Mouse (Mus musculus): ENCODE data around the gene Setmar. TPM values are rescaled to one million over a fixed set of nuclear protein-coding genes. Genes with fewer than 3 reads are reported as not detected.
A peak's percentile ranks its signal among the peaks of the same experiment; 100 is the strongest.
"Not testable (repeated sequence)": the region's sequence is repeated elsewhere in the genome, so short reads cannot be mapped to it uniquely, and the experiment has no call there.

Gene Setmar
- 6.4 and 8.0 TPM in 2 replicates for polyA plus RNA-seq (2015; fragmentation: Nextera tagmentation; extraction: Ambion mirVana)

- ATAC-seq, result peak; percentile 97
- peak within 1 kb of the TSS; percentile 80 for H3K27ac ChIP-seq
- under 1% methylated on average over 24 of the region's 24 CpGs for WGBS
Observed at GRCm38 (mm10) chr6:108064918-108065526, at the start of gene Setmar. Gene Setmar (plus strand): TSS chr6:108065045.

GRCm38 (mm10) chr6:108021646-108022045, 43.2 kb upstream of the Setmar start:
- WGBS, result 95% methylated on average over 5 of the region's 5 CpGs
- Histone ChIP-seq H3K27ac (no peak overlapping the region), H3K4me1 (no peaks in the 10 kb centered on the region), H3K27me3 (no peaks in the 10 kb centered on the region), H3K4me2 (no peak overlapping the region), H3K36me3 (ENCODE audit: poor library complexity, severe bottlenecking) (no peaks in the 10 kb centered on the region), H3K4me3 (no peak overlapping the region), H3K9me3 (replicated peaks) (no peaks in the 10 kb centered on the region), H3K9ac (no peak overlapping the region)
- ATAC-seq, result no peak

More at GRCm38 (mm10) chr6:108064918-108065526, at the start of gene Setmar:
- Histone ChIP-seq H3K27me3 (no peaks in the 10 kb centered on the region), H3K4me3 (peak within 1 kb of the TSS; percentile 47), H3K36me3 (ENCODE audit: poor library complexity, severe bottlenecking) (no peaks in the 10 kb centered on the region), H3K4me2 (peak within 1 kb of the TSS; percentile 60), H3K9me3 (replicated peaks) (no peaks in the 10 kb centered on the region), H3K9ac (peak within 1 kb of the TSS; percentile 51), H3K4me1 (no peaks in the 10 kb centered on the region)

GRCm38 (mm10) chr6:108055041-108055440, 9.8 kb upstream of the Setmar start:
- not testable (repeated sequence) for H3K27me3 ChIP-seq; H3K4me1 ChIP-seq; H3K36me3 ChIP-seq (ENCODE audit: poor library complexity, severe bottlenecking); H3K9ac ChIP-seq; H3K4me3 ChIP-seq; H3K4me2 ChIP-seq; H3K27ac ChIP-seq; H3K9me3 ChIP-seq (replicated peaks)
- 0 out of 2 replicates have a peak, but pooled peaks have one; percentile 55 for ATAC-seq
- 0% methylated on average over 2 of the region's 2 CpGs for WGBS

GRCm38 (mm10) chr6:108055946-108056345, 8.9 kb upstream of the Setmar start:
- no peaks in the 10 kb centered on the region for H3K4me1 ChIP-seq
- H3K4me3 ChIP-seq, result no peak overlapping the region
- no peak overlapping the region for H3K4me2 ChIP-seq
- WGBS, result 81% methylated on average over 3 of the region's 3 CpGs
- no peak overlapping the region for H3K27ac ChIP-seq
- no peaks in the 10 kb centered on the region for H3K36me3 ChIP-seq (ENCODE audit: poor library complexity, severe bottlenecking)
- no peak overlapping the region for H3K9ac ChIP-seq
- no peaks in the 10 kb centered on the region for H3K27me3 ChIP-seq
- ATAC-seq, result no peak
- no peaks in the 10 kb centered on the region for H3K9me3 ChIP-seq (replicated peaks)

GRCm38 (mm10) chr6:108057353-108057752, 7.5 kb upstream of the Setmar start:
- H3K9me3 ChIP-seq (replicated peaks), result no peaks in the 10 kb centered on the region
- no peak overlapping the region for H3K9ac ChIP-seq
- H3K36me3 ChIP-seq (ENCODE audit: poor library complexity, severe bottlenecking), result no peaks in the 10 kb centered on the region
- no peak overlapping the region for H3K4me2 ChIP-seq
- H3K27ac ChIP-seq, result no peak overlapping the region
- no peaks in the 10 kb centered on the region for H3K27me3 ChIP-seq
- peak; percentile 49; the same call in 1 of the 2 replicates for ATAC-seq
- no peak overlapping the region for H3K4me3 ChIP-seq
- no peaks in the 10 kb centered on the region for H3K4me1 ChIP-seq
- 75% methylated on average over 4 of the region's 4 CpGs for WGBS

GRCm38 (mm10) chr6:108058066-108058465, 6.8 kb upstream of the Setmar start:
- no peak overlapping the region for H3K9ac ChIP-seq
- peak; percentile 31; the same call in 1 of the 2 replicates for ATAC-seq
- WGBS, result 92% methylated on average over 5 of the region's 5 CpGs
- H3K4me2 ChIP-seq, result no peak overlapping the region
- H3K4me1 ChIP-seq, result no peaks in the 10 kb centered on the region
- H3K27me3 ChIP-seq, result no peaks in the 10 kb centered on the region
- H3K27ac ChIP-seq, result no peak overlapping the region
- no peak overlapping the region for H3K4me3 ChIP-seq
- no peaks in the 10 kb centered on the region for H3K36me3 ChIP-seq (ENCODE audit: poor library complexity, severe bottlenecking)
- H3K9me3 ChIP-seq (replicated peaks), result no peaks in the 10 kb centered on the region

GRCm38 (mm10) chr6:108061121-108061520, 3.7 kb upstream of the Setmar start:
- no peak overlapping the region for H3K9ac ChIP-seq
- H3K36me3 ChIP-seq (ENCODE audit: poor library complexity, severe bottlenecking), result no peaks in the 10 kb centered on the region
- no peak overlapping the region for H3K27ac ChIP-seq
- no peaks in the 10 kb centered on the region for H3K4me1 ChIP-seq
- no peak overlapping the region for H3K4me3 ChIP-seq
- no peaks in the 10 kb centered on the region for H3K9me3 ChIP-seq (replicated peaks)
- ATAC-seq, result no peak
- no peaks in the 10 kb centered on the region for H3K27me3 ChIP-seq
- 84% methylated on average over 3 of the region's 3 CpGs for WGBS
- H3K4me2 ChIP-seq, result no peak overlapping the region

GRCm38 (mm10) chr6:108065583-108065982, 738 bp downstream of the Setmar start:
- Histone ChIP-seq H3K9me3 (replicated peaks) (no peaks in the 10 kb centered on the region), H3K27me3 (no peaks in the 10 kb centered on the region), H3K36me3 (ENCODE audit: poor library complexity, severe bottlenecking) (no peaks in the 10 kb centered on the region), H3K27ac (peak overlapping the region; percentile 80), H3K9ac (peak overlapping the region; percentile 51), H3K4me2 (peak overlapping the region; percentile 60), H3K4me3 (peak overlapping the region; percentile 47), H3K4me1 (no peaks in the 10 kb centered on the region)
- WGBS, result 14% methylated on average over 5 of the region's 6 CpGs
- ATAC-seq, result no peak

- no peaks in the 10 kb centered on the region for H3K4me1 ChIP-seq
- no peaks in the 10 kb centered on the region for H3K27me3 ChIP-seq
- no peak overlapping the region for H3K4me2 ChIP-seq
- H3K9ac ChIP-seq, result no peak overlapping the region
- 94% methylated on average over 7 of the region's 7 CpGs for WGBS
- no peaks in the 10 kb centered on the region for H3K9me3 ChIP-seq (replicated peaks)
- peaks cover 13% of the 10 kb centered on the region for H3K36me3 ChIP-seq (ENCODE audit: poor library complexity, severe bottlenecking)
- no peak overlapping the region for H3K27ac ChIP-seq
- no peak overlapping the region for H3K4me3 ChIP-seq
- ATAC-seq, result no peak
Observed at GRCm38 (mm10) chr6:108070947-108071346, 6.1 kb downstream of the Setmar start.

GRCm38 (mm10) chr6:108073071-108073470, 8.2 kb downstream of the Setmar start:
- Histone ChIP-seq H3K36me3 (ENCODE audit: poor library complexity, severe bottlenecking) (peaks cover 24% of the 10 kb centered on the region), H3K4me1 (no peaks in the 10 kb centered on the region), H3K9ac (no peak overlapping the region), H3K27me3 (no peaks in the 10 kb centered on the region), H3K27ac (no peak overlapping the region), H3K9me3 (replicated peaks) (no peaks in the 10 kb centered on the region), H3K4me2 (no peak overlapping the region), H3K4me3 (no peak overlapping the region)
- ATAC-seq, result no peak
- 85% methylated on average over 5 of the region's 5 CpGs for WGBS

GRCm38 (mm10) chr6:108073931-108074330, 9.1 kb downstream of the Setmar start:
- Histone ChIP-seq H3K9me3 (replicated peaks) (no peaks in the 10 kb centered on the region), H3K27ac (no peak overlapping the region), H3K4me2 (no peak overlapping the region), H3K9ac (no peak overlapping the region), H3K4me1 (no peaks in the 10 kb centered on the region), H3K27me3 (no peaks in the 10 kb centered on the region), H3K36me3 (ENCODE audit: poor library complexity, severe bottlenecking) (peaks cover 24% of the 10 kb centered on the region), H3K4me3 (no peak overlapping the region)
- 88% methylated on average over 2 of the region's 2 CpGs for WGBS
- ATAC-seq, result no peak

GRCm38 (mm10) chr6:108074624-108075023, 9.8 kb downstream of the Setmar start:
- no peak overlapping the region for H3K9ac ChIP-seq
- H3K4me2 ChIP-seq, result no peak overlapping the region
- 93% methylated on average over 10 of the region's 10 CpGs for WGBS
- peaks cover 24% of the 10 kb centered on the region for H3K36me3 ChIP-seq (ENCODE audit: poor library complexity, severe bottlenecking)
- ATAC-seq, result no peak
- H3K9me3 ChIP-seq (replicated peaks), result no peaks in the 10 kb centered on the region
- H3K27ac ChIP-seq, result no peak overlapping the region
- H3K4me3 ChIP-seq, result no peak overlapping the region
- no peaks in the 10 kb centered on the region for H3K27me3 ChIP-seq
- no peaks in the 10 kb centered on the region for H3K4me1 ChIP-seq

GRCm38 (mm10) chr6:108075857-108076256, 11.0 kb downstream of the Setmar start:
- Histone ChIP-seq H3K9ac (no peak overlapping the region), H3K27ac (no peak overlapping the region), H3K27me3 (no peaks in the 10 kb centered on the region), H3K4me2 (no peak overlapping the region), H3K9me3 (replicated peaks) (no peaks in the 10 kb centered on the region), H3K4me1 (no peaks in the 10 kb centered on the region), H3K4me3 (no peak overlapping the region), H3K36me3 (ENCODE audit: poor library complexity, severe bottlenecking) (peaks cover 24% of the 10 kb centered on the region)
- ATAC-seq, result no peak
- 94% methylated on average over 7 of the region's 7 CpGs for WGBS
